Mouse (Mus musculus): ENCODE data around the gene Gjb5.

DNA sequence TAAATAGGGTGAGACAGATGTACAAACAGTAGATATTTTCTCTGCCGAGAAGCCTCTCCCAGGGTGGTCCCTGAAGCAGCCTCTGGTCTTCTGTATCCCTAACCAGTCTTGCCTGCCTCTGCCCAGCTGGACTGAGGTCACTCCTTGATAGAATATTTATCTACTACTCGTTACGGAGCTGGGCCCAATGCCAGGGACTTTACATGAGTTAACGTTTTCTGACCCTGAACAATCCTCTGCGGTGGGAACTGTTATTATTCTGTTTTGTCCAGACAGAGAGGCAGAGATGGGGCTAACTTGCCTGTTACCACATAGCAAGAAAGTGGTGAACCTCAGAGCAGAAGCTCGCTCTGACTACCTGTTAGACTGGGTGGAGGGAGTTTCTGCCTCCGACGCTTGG is 15.5 kb upstream of the Gjb5 start:
- TF ChIP-seq CTCF (IDR thresholded peaks at IDR 0.05; ENCODE audit: extremely low read depth, insufficient read length, insufficient replicate concordance, low read depth, low read length) (no peak), POLR2A (IDR thresholded peaks at IDR 0.05; ENCODE audit: low read depth, low read length) (no peak)

All from small intestine, adult 2 months (tissue).